Mouse (Mus musculus) cerebellum, adult 2 months (tissue): ENCODE measurements around the gene Slc39a8. TPM values are rescaled to one million over a fixed set of nuclear protein-coding genes. Genes with fewer than 3 reads are reported as not detected.

ENCODE experiments used
- DNase-seq, 2 experiments: peaks; one replicate each; pipeline ENCODE4 v3.0.0; 2021
- H3K27ac ChIP-seq: fragments of 200-500 bp; 2 replicates; pipeline ENCODE4 v1.5.1; 2012; ENCODE audit warnings: low read length, control low read depth, inconsistent platforms; ENCODE audit not compliant: insufficient read depth
- H3K27me3 ChIP-seq: fragments of 200-500 bp; 2 replicates; pipeline ENCODE4 v1.6.1; 2012; ENCODE audit warnings: inconsistent platforms, mild to moderate bottlenecking, low read length, moderate library complexity; ENCODE audit not compliant: control insufficient read depth, insufficient read depth
- H3K4me1 ChIP-seq: fragments of 200-500 bp; 2 replicates; pipeline ENCODE4 v1.6.1; 2011; ENCODE audit warnings: low read length; ENCODE audit not compliant: control insufficient read depth, insufficient read depth
- H3K4me3 ChIP-seq: fragments of 200-500 bp; replicated peaks from 2 replicates; pipeline ENCODE3; 2011; ENCODE audit warnings: mild to moderate bottlenecking, low read depth, low read length, control low read depth; ENCODE audit not compliant: insufficient read depth
- CTCF ChIP-seq: fragments of 200-500 bp; IDR thresholded peaks from 2 replicates; pipeline ENCODE4 v1.5.1; 2011; ENCODE audit warnings: low read depth, mild to moderate bottlenecking, control low read depth, low read length, moderate library complexity, borderline replicate concordance; ENCODE audit not compliant: insufficient read depth
- POLR2A ChIP-seq: fragments of 200-500 bp; IDR thresholded peaks from 2 replicates; pipeline ENCODE4 v1.6.1; 2011; ENCODE audit warnings: low read length, control low read depth, borderline replicate concordance; ENCODE audit not compliant: insufficient read depth
- WGBS: fragments of 180-500 bp; shearing (Covaris S2); methylation state at CpG from one replicate; pipeline ENCODE4 v1.1.7; 2018; 5-methylcytosine and 5-hydroxymethylcytosine counted together
- polyA plus RNA-seq: library from polyadenylated mRNA; depleted of rRNA; stranded (reverse); fragments of >200 nt; gene quantifications from 2 replicates; pipeline ENCODE4 v1.2.3, GENCODE M21; 2012

Gene Slc39a8
- polyA plus RNA-seq, 1 experiment, result 3.2 TPM

- no peak for TF ChIP-seq POLR2A
- TF ChIP-seq CTCF, result no peak
- Histone ChIP-seq H3K4me3 (no peak overlapping the region), H3K4me1 (no peaks in the 10 kb centered on the region), H3K27ac (no peak overlapping the region), H3K27me3 (no peaks in the 10 kb centered on the region)
- WGBS, result 90% methylated on average over 1 of the region's 1 CpGs
- no peak for DNase-seq
Measured at GRCm38 (mm10) chr3:135903366-135903765, 78.3 kb downstream of the Slc39a8 start.

- Histone ChIP-seq H3K4me1 (no peaks in the 10 kb centered on the region), H3K4me3 (no peak overlapping the region), H3K27ac (no peak overlapping the region), H3K27me3 (no peaks in the 10 kb centered on the region)
- WGBS, result 79% methylated on average over 6 of the region's 6 CpGs
- TF ChIP-seq CTCF (no peak), POLR2A (no peak)
- no peak for DNase-seq
Measured at GRCm38 (mm10) chr3:135904881-135905280, 79.8 kb downstream of the Slc39a8 start.

DNA sequence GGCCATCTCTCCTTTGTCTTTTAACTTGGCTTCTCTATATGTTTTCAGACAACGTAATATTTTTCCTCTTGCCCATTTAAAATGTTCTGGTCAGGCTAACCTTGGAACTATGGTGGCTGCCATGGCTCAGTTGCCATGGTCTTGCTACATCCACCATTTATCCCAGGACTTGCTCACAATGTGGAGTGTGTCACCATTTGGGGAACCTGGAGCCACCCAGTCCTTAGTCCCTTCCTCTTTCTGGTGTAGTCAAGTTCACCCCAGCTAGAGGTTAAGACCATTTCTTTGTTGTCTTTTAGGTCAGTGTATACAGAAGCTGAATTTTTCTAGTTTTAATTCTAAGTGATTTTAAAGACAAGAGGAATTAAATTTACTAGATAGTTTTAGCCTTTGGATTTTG, 80.7 kb downstream of the Slc39a8 start:
- Histone ChIP-seq H3K4me1 (no peaks in the 10 kb centered on the region), H3K27me3 (no peaks in the 10 kb centered on the region), H3K27ac (no peak overlapping the region), H3K4me3 (no peak overlapping the region)
- no peak for TF ChIP-seq CTCF
- TF ChIP-seq POLR2A, result no peak
- 97% methylated on average over 1 of the region's 1 CpGs for WGBS
- DNase-seq, result no peak

GRCm38 (mm10) chr3:135907028-135907427, 81.9 kb downstream of the Slc39a8 start:
- Histone ChIP-seq H3K27ac (no peak overlapping the region), H3K27me3 (no peaks in the 10 kb centered on the region), H3K4me1 (no peaks in the 10 kb centered on the region), H3K4me3 (no peak overlapping the region)
- no peak for TF ChIP-seq POLR2A
- no peak for TF ChIP-seq CTCF
- DNase-seq, result no peak
- WGBS, result 68% methylated on average over 3 of the region's 3 CpGs

DNA sequence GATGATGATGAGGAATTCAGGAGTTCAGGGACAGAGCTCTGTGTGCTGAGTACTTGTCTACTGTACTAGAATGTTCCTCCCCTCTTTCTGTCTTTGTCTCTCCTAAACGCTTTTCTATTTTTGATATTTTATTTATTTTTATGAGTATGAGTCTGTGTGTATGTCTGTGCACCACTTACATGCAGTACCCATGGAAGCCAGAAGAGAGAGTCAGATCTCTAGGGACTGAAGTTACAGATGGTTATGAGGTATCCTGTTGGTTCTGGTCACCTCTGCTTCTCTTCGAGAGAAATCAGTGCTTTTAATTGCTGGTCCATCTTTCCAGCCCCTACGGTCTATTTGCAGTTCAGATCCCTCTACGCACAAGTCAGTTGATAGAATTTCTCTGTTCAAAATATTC, 90.9 kb downstream of the Slc39a8 start:
- TF ChIP-seq CTCF (no peak), POLR2A (no peak)
- 88% methylated on average over 4 of the region's 4 CpGs for WGBS

GRCm38 (mm10) chr3:135918566-135919180, 93.6 kb downstream of the Slc39a8 start:
- Histone ChIP-seq H3K4me3 (no peak overlapping the region), H3K27ac (no peak overlapping the region), H3K27me3 (no peaks in the 10 kb centered on the region), H3K4me1 (peaks cover 3% of the 10 kb centered on the region)
- no peak for TF ChIP-seq CTCF
- TF ChIP-seq POLR2A, result no peak
- no peak for DNase-seq
- WGBS, result 81% methylated on average over 5 of the region's 5 CpGs

More for the DNA sequence above, 90.9 kb downstream of the Slc39a8 start:
- no peaks in the 10 kb centered on the region for H3K4me1 ChIP-seq
- no peak overlapping the region for H3K4me3 ChIP-seq
- H3K27ac ChIP-seq, result no peak overlapping the region
- no peak for DNase-seq
- no peaks in the 10 kb centered on the region for H3K27me3 ChIP-seq

DNA sequence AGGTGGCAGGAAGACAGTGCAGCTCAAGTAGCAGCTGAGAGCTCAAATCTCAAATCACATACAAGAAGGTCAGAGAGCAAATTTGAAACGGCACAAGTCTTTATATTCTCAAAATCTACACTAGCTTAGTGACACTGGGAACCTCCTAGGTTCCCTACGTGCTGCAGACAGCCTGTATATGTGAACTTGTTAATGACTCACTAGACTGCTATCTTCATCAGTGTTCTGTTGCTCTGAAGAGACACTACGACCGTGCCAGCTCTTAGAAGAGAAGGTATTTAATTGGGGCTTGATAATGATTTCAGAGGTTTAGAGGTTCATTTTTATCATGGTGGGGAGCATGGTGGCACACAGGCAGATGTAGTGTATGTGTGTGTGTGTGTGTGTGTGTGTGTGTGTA, 94.2 kb downstream of the Slc39a8 start:
- DNase-seq, result no peak
- no peaks in the 10 kb centered on the region for H3K27me3 ChIP-seq
- peaks cover 3% of the 10 kb centered on the region for H3K4me1 ChIP-seq
- no peak overlapping the region for H3K4me3 ChIP-seq
- no peak for TF ChIP-seq CTCF
- TF ChIP-seq POLR2A, result no peak
- WGBS, result 83% methylated on average over 4 of the region's 4 CpGs
- H3K27ac ChIP-seq, result no peak overlapping the region

DNA sequence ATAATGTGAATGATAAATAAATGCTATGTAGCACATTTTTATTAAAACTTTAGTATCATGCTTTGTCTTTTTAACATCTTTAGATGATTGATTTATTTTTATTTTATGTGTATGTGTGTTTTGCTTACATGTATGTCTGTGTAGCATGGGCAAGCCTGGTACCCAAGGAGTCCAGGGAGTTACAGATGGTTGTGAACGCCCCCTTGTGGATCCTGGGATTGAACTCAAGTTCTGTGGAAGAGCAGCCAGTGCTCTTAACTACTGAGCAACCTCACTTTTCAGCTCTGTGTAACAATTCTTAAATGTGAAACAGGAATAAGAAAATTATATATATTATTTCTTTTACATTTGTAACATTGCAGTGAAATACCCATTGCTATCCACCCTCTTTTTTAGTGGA, 101.7 kb downstream of the Slc39a8 start:
- H3K4me1 ChIP-seq, result no peaks in the 10 kb centered on the region
- no peaks in the 10 kb centered on the region for H3K27me3 ChIP-seq
- TF ChIP-seq POLR2A, result no peak
- WGBS, result 27% methylated on average over 1 of the region's 1 CpGs
- no peak for DNase-seq
- H3K27ac ChIP-seq, result no peak overlapping the region
- H3K4me3 ChIP-seq, result no peak overlapping the region
